Mouse (Mus musculus): ENCODE results near the gene Mast1. TPM values are rescaled to one million over a fixed set of nuclear protein-coding genes. Genes with fewer than 3 reads are reported as not detected.

The Mast1 gene
- polyA plus RNA-seq, 1 experiment from 2014 or later, result 65.8 TPM

- H3K4me2 ChIP-seq (ENCODE audit: low read length), result no peak overlapping the region
- WGBS, result 63% methylated on average over 3 of the region's 3 CpGs
- H3K9me3 ChIP-seq (ENCODE audit: control insufficient read depth, low read length), result no peaks in the 10 kb centered on the region
- no peak overlapping the region for H3K27ac ChIP-seq (ENCODE audit: low read length)
- no peaks in the 10 kb centered on the region for H3K27me3 ChIP-seq (replicated peaks; ENCODE audit: control insufficient read depth, insufficient read depth, low read length)
- H3K9ac ChIP-seq (replicated peaks; ENCODE audit: low read depth, low read length), result no peak overlapping the region
- H3K4me3 ChIP-seq (replicated peaks; ENCODE audit: low read length), result no peak overlapping the region
- peak; percentile 3 for ATAC-seq
- peaks cover under 1% of the 10 kb centered on the region; the same call in 1 of the 2 replicates for H3K36me3 ChIP-seq (ENCODE audit: control insufficient read depth, insufficient read depth)
- peaks cover 30% of the 10 kb centered on the region for H3K4me1 ChIP-seq (replicated peaks; ENCODE audit: control insufficient read depth, insufficient read depth, low read length)
Observed at GRCm38 (mm10) chr8:84966603-84967002, 29.4 kb upstream of the Mast1 start.

- Histone ChIP-seq H3K27me3 (replicated peaks; ENCODE audit: control insufficient read depth, insufficient read depth, low read length) (no peaks in the 10 kb centered on the region), H3K9me3 (ENCODE audit: control insufficient read depth, low read length) (no peaks in the 10 kb centered on the region), H3K9ac (replicated peaks; ENCODE audit: low read depth, low read length) (peak overlapping the region; percentile 67), H3K36me3 (ENCODE audit: control insufficient read depth, insufficient read depth) (no peaks in the 10 kb centered on the region), H3K4me1 (replicated peaks; ENCODE audit: control insufficient read depth, insufficient read depth, low read length) (peaks cover 22% of the 10 kb centered on the region), H3K27ac (ENCODE audit: low read length) (peak overlapping the region; percentile 3; the same call in 1 of the 2 replicates), H3K4me2 (ENCODE audit: low read length) (peak overlapping the region; percentile 95), H3K4me3 (replicated peaks; ENCODE audit: low read length) (peak overlapping the region; percentile 73)
- peak; percentile 90 for ATAC-seq
- WGBS, result under 1% methylated on average over 41 of the region's 41 CpGs
Observed at GRCm38 (mm10) chr8:84965731-84966291, 28.7 kb upstream of the Mast1 start.

GRCm38 (mm10) chr8:84963952-84964351 is 26.8 kb upstream of the Mast1 start:
- Histone ChIP-seq H3K27me3 (replicated peaks; ENCODE audit: control insufficient read depth, insufficient read depth, low read length) (no peaks in the 10 kb centered on the region), H3K4me2 (ENCODE audit: low read length) (no peak overlapping the region), H3K27ac (ENCODE audit: low read length) (no peak overlapping the region), H3K4me3 (replicated peaks; ENCODE audit: low read length) (no peak overlapping the region), H3K36me3 (ENCODE audit: control insufficient read depth, insufficient read depth) (no peaks in the 10 kb centered on the region), H3K9me3 (ENCODE audit: control insufficient read depth, low read length) (no peaks in the 10 kb centered on the region), H3K9ac (replicated peaks; ENCODE audit: low read depth, low read length) (no peak overlapping the region), H3K4me1 (replicated peaks; ENCODE audit: control insufficient read depth, insufficient read depth, low read length) (peaks cover 17% of the 10 kb centered on the region)
- WGBS, result 88% methylated on average over 4 of the region's 4 CpGs
- no peak for ATAC-seq

- H3K27ac ChIP-seq (ENCODE audit: low read length), result no peak overlapping the region
- ATAC-seq, result no peak
- no peaks in the 10 kb centered on the region for H3K9me3 ChIP-seq (ENCODE audit: control insufficient read depth, low read length)
- H3K4me3 ChIP-seq (replicated peaks; ENCODE audit: low read length), result no peak overlapping the region
- 93% methylated on average over 7 of the region's 7 CpGs for WGBS
- peaks cover 2% of the 10 kb centered on the region; the same call in 1 of the 2 replicates for H3K36me3 ChIP-seq (ENCODE audit: control insufficient read depth, insufficient read depth)
- no peak overlapping the region for H3K9ac ChIP-seq (replicated peaks; ENCODE audit: low read depth, low read length)
- H3K4me2 ChIP-seq (ENCODE audit: low read length), result no peak overlapping the region
- no peaks in the 10 kb centered on the region for H3K27me3 ChIP-seq (replicated peaks; ENCODE audit: control insufficient read depth, insufficient read depth, low read length)
- peaks cover under 1% of the 10 kb centered on the region for H3K4me1 ChIP-seq (replicated peaks; ENCODE audit: control insufficient read depth, insufficient read depth, low read length)
Observed at GRCm38 (mm10) chr8:84959811-84960210, 22.7 kb upstream of the Mast1 start.

GRCm38 (mm10) chr8:84956768-84957167 is 19.6 kb upstream of the Mast1 start:
- Histone ChIP-seq H3K4me3 (replicated peaks; ENCODE audit: low read length) (no peak overlapping the region), H3K9ac (replicated peaks; ENCODE audit: low read depth, low read length) (no peak overlapping the region), H3K4me1 (replicated peaks; ENCODE audit: control insufficient read depth, insufficient read depth, low read length) (no peaks in the 10 kb centered on the region), H3K4me2 (ENCODE audit: low read length) (no peak overlapping the region), H3K36me3 (ENCODE audit: control insufficient read depth, insufficient read depth) (peaks cover 2% of the 10 kb centered on the region; the same call in 1 of the 2 replicates), H3K27ac (ENCODE audit: low read length) (no peak overlapping the region), H3K27me3 (replicated peaks; ENCODE audit: control insufficient read depth, insufficient read depth, low read length) (no peaks in the 10 kb centered on the region; the same call in 1 of the 2 replicates), H3K9me3 (ENCODE audit: control insufficient read depth, low read length) (no peaks in the 10 kb centered on the region)
- 42% methylated on average over 2 of the region's 2 CpGs for WGBS
- ATAC-seq, result no peak

- Histone ChIP-seq H3K4me1 (replicated peaks; ENCODE audit: control insufficient read depth, insufficient read depth, low read length) (no peaks in the 10 kb centered on the region), H3K36me3 (ENCODE audit: control insufficient read depth, insufficient read depth) (no peaks in the 10 kb centered on the region), H3K4me2 (ENCODE audit: low read length) (no peak overlapping the region), H3K9me3 (ENCODE audit: control insufficient read depth, low read length) (no peaks in the 10 kb centered on the region), H3K27ac (ENCODE audit: low read length) (no peak overlapping the region), H3K4me3 (replicated peaks; ENCODE audit: low read length) (no peak overlapping the region), H3K9ac (replicated peaks; ENCODE audit: low read depth, low read length) (no peak overlapping the region), H3K27me3 (replicated peaks; ENCODE audit: control insufficient read depth, insufficient read depth, low read length) (peaks cover 19% of the 10 kb centered on the region)
- WGBS, result 10% methylated on average over 18 of the region's 18 CpGs
- ATAC-seq, result no peak
Observed at GRCm38 (mm10) chr8:84952612-84953255, 15.6 kb upstream of the Mast1 start.

GRCm38 (mm10) chr8:84949753-84950152 is 12.6 kb upstream of the Mast1 start:
- Histone ChIP-seq H3K27ac (ENCODE audit: low read length) (no peak overlapping the region), H3K4me3 (replicated peaks; ENCODE audit: low read length) (no peak overlapping the region), H3K36me3 (ENCODE audit: control insufficient read depth, insufficient read depth) (no peaks in the 10 kb centered on the region), H3K4me1 (replicated peaks; ENCODE audit: control insufficient read depth, insufficient read depth, low read length) (peaks cover 19% of the 10 kb centered on the region), H3K9me3 (ENCODE audit: control insufficient read depth, low read length) (no peaks in the 10 kb centered on the region), H3K9ac (replicated peaks; ENCODE audit: low read depth, low read length) (no peak overlapping the region), H3K4me2 (ENCODE audit: low read length) (no peak overlapping the region), H3K27me3 (replicated peaks; ENCODE audit: control insufficient read depth, insufficient read depth, low read length) (peaks cover 25% of the 10 kb centered on the region)
- 17% methylated on average over 12 of the region's 12 CpGs for WGBS
- no peak for ATAC-seq

DNA sequence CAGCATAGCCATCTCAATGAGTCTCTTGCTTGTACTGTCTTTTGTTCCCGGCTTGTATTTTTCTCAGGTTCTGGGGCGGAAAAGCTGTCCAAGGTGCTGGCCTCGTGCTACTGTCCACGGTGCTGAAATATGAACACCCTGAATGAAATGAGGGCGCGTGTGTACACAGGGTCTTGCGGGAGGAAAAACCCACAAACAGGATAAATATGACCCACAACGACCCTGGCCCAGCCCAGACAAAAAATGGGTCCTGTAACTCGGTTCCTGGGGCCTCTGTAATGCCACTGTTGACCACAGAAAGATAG is 10.0 kb upstream of the Mast1 start:
- Histone ChIP-seq H3K27me3 (replicated peaks; ENCODE audit: control insufficient read depth, insufficient read depth, low read length) (peaks cover 35% of the 10 kb centered on the region), H3K9ac (replicated peaks; ENCODE audit: low read depth, low read length) (no peak overlapping the region; the same call in 1 of the 2 replicates), H3K4me1 (replicated peaks; ENCODE audit: control insufficient read depth, insufficient read depth, low read length) (peaks cover 26% of the 10 kb centered on the region), H3K27ac (ENCODE audit: low read length) (no peak overlapping the region), H3K4me2 (ENCODE audit: low read length) (peak overlapping the region; percentile 87; the same call in 1 of the 2 replicates), H3K4me3 (replicated peaks; ENCODE audit: low read length) (no peak overlapping the region; the same call in 1 of the 2 replicates), H3K9me3 (ENCODE audit: control insufficient read depth, low read length) (no peaks in the 10 kb centered on the region), H3K36me3 (ENCODE audit: control insufficient read depth, insufficient read depth) (no peaks in the 10 kb centered on the region)
- no peak for ATAC-seq
- WGBS, result 16% methylated on average over 9 of the region's 9 CpGs

GRCm38 (mm10) chr8:84946528-84947240 is 9.5 kb upstream of the Mast1 start, which contains the start of gene Rtbdn:
Gene Rtbdn (plus strand): TSS chr8:84946991.
- H3K9ac ChIP-seq (replicated peaks; ENCODE audit: low read depth, low read length), result peak within 1 kb of the TSS; percentile 83
- peak within 1 kb of the TSS; percentile 83 for H3K4me3 ChIP-seq (replicated peaks; ENCODE audit: low read length)
- 0 out of 2 replicates have a peak, but pooled peaks have one; percentile 27 for ATAC-seq
- peaks cover 35% of the 10 kb centered on the region for H3K27me3 ChIP-seq (replicated peaks; ENCODE audit: control insufficient read depth, insufficient read depth, low read length)
- 4% methylated on average over 17 of the region's 17 CpGs for WGBS
- peak within 1 kb of the TSS; percentile 60 for H3K27ac ChIP-seq (ENCODE audit: low read length)
- H3K36me3 ChIP-seq (ENCODE audit: control insufficient read depth, insufficient read depth), result no peaks in the 10 kb centered on the region
- H3K4me2 ChIP-seq (ENCODE audit: low read length), result peak within 1 kb of the TSS; percentile 87
- H3K9me3 ChIP-seq (ENCODE audit: control insufficient read depth, low read length), result no peaks in the 10 kb centered on the region
- H3K4me1 ChIP-seq (replicated peaks; ENCODE audit: control insufficient read depth, insufficient read depth, low read length), result peaks cover 26% of the 10 kb centered on the region

Measured in forebrain, embryonic 16.5 days (tissue).